Mouse (Mus musculus): Measurements from ENCODE around the gene Myh8. TPM values are rescaled to one million over a fixed set of nuclear protein-coding genes. Genes with fewer than 3 reads are reported as not detected.
A peak's percentile ranks its signal among the peaks of the same experiment; 100 is the strongest.

Myh8 gene
- polyA plus RNA-seq, 1 experiment from 2014 or later = 0.38 TPM

DNA sequence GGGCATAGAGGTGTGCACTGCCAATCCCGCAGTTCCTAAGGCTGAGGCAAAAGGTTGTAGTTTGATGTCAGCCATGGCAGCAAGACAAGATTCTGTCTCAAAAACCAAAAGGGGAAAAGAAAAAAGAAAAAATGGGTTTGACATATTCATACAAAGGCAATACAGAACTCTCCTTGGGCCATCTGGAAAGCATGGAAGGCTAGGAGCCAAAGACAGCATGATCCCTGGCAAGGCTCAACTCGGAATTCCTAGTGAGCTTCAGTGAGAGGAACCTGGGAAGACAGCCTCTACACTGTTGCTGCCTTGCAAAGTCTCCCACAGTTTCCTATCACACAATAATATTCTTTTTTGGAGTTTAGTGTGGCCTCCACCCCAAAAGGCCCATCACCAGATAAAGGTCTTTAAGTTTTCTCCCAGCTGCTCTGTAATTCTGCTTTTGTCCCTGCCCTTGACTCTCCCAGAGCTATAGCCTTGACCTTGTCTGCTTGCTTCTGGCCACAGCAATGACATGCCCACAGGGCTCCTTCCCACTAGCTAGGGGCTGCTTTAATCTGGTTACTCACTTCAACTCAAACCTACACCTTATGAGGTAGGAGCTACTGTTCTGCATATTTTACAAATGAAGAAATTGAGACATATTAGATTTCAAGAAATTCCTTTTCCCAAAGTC is 68.4 kb downstream of the Myh8 start:
- ATAC-seq (replicated peaks; ENCODE audit: low FRiP score, low TSS enrichment, low read depth) (no peak), DNase-seq (ENCODE audit: low spot score) (no peak)
- no peak overlapping the region for H3K27ac ChIP-seq (ENCODE audit: low read depth)
- H3K4me2 ChIP-seq (ENCODE audit: low read length) = no peak overlapping the region
- no peaks in the 10 kb centered on the region for H3K4me1 ChIP-seq (replicated peaks; ENCODE audit: control insufficient read depth, insufficient read depth, low read length)
- no peak overlapping the region for H3K9ac ChIP-seq (ENCODE audit: low read length)
- H3K9me3 ChIP-seq (ENCODE audit: control insufficient read depth, low read length) = no peaks in the 10 kb centered on the region; the same call in 1 of the 2 replicates
- no peak overlapping the region for H3K4me3 ChIP-seq (ENCODE audit: low read depth, low read length)
- no peaks in the 10 kb centered on the region for H3K36me3 ChIP-seq (ENCODE audit: control insufficient read depth, insufficient read depth, low read length)
- no peaks in the 10 kb centered on the region for H3K27me3 ChIP-seq (replicated peaks; ENCODE audit: control insufficient read depth, insufficient read depth, low read length)
- WGBS = 60% methylated on average over 2 of the region's 2 CpGs

DNA sequence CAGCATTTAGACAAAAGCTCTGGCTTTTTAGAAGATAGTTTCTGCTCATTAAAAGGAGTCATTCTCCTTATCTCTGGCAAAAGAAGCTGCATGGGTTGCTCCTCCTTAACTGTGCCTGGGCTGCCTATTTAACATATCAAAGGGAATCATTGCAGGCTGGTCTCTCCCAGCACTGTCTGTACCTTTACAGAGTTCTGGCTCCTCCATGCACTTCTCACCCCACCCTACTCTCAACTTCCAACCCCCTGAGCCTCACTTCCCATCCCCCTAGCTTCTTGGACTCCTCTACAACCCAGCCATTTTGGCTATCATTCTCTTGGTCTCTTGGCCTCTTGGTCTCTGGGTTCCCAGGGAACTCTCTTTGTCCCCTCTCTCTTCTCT is 68.9 kb downstream of the Myh8 start:
- no peak overlapping the region for H3K9ac ChIP-seq (ENCODE audit: low read length)
- H3K4me3 ChIP-seq (ENCODE audit: low read depth, low read length) = no peak overlapping the region
- no peaks in the 10 kb centered on the region for H3K4me1 ChIP-seq (replicated peaks; ENCODE audit: control insufficient read depth, insufficient read depth, low read length)
- H3K27me3 ChIP-seq (replicated peaks; ENCODE audit: control insufficient read depth, insufficient read depth, low read length) = no peaks in the 10 kb centered on the region
- ATAC-seq (replicated peaks; ENCODE audit: low FRiP score, low TSS enrichment, low read depth) (no peak), DNase-seq (ENCODE audit: low spot score) (no peak)
- H3K27ac ChIP-seq (ENCODE audit: low read depth) = no peak overlapping the region
- H3K36me3 ChIP-seq (ENCODE audit: control insufficient read depth, insufficient read depth, low read length) = no peaks in the 10 kb centered on the region
- no peak overlapping the region for H3K4me2 ChIP-seq (ENCODE audit: low read length)
- no peaks in the 10 kb centered on the region for H3K9me3 ChIP-seq (ENCODE audit: control insufficient read depth, low read length)

DNA sequence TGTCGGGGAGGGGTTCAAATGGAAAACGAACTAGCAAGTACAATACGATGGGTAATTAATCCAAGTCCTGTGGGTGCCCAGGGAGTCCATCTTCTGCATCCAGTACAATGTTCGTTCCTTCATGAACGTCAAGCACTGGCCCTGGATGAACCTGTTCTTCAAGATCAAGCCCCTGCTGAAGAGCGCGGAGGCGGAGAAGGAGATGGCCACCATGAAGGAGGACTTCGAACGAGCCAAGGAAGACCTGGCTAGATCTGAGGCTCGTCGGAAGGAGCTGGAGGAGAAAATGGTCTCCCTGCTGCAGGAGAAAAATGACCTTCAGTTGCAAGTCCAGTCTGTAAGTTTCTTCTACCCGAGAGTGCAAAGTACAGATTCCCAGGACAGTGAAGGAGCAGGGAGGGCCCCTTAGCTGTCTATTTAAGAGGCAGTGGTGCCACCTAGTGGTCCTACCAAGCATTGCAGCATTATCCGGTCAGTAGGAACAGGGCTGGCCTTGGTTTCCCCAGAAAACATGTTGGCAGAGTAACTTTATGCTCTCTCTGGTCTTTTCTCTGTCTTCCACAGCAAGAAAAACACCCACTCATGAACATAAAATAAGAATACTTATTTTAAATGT is 73.3 kb downstream of the Myh8 start:
- no peak overlapping the region for H3K27ac ChIP-seq (ENCODE audit: low read depth)
- peak; percentile 91 for DNase-seq (ENCODE audit: low spot score)
- H3K9ac ChIP-seq (ENCODE audit: low read length) = no peak overlapping the region
- H3K4me3 ChIP-seq (ENCODE audit: low read depth, low read length) = no peak overlapping the region
- 50% methylated on average over 14 of the region's 14 CpGs for WGBS
- no peaks in the 10 kb centered on the region for H3K4me1 ChIP-seq (replicated peaks; ENCODE audit: control insufficient read depth, insufficient read depth, low read length)
- ATAC-seq (replicated peaks; ENCODE audit: low FRiP score, low TSS enrichment, low read depth) = peak; percentile 72
- H3K36me3 ChIP-seq (ENCODE audit: control insufficient read depth, insufficient read depth, low read length) = no peaks in the 10 kb centered on the region
- no peaks in the 10 kb centered on the region for H3K9me3 ChIP-seq (ENCODE audit: control insufficient read depth, low read length)
- H3K4me2 ChIP-seq (ENCODE audit: low read length) = peak overlapping the region; percentile 20; the same call in 1 of the 2 replicates
- no peaks in the 10 kb centered on the region for H3K27me3 ChIP-seq (replicated peaks; ENCODE audit: control insufficient read depth, insufficient read depth, low read length)

DNA sequence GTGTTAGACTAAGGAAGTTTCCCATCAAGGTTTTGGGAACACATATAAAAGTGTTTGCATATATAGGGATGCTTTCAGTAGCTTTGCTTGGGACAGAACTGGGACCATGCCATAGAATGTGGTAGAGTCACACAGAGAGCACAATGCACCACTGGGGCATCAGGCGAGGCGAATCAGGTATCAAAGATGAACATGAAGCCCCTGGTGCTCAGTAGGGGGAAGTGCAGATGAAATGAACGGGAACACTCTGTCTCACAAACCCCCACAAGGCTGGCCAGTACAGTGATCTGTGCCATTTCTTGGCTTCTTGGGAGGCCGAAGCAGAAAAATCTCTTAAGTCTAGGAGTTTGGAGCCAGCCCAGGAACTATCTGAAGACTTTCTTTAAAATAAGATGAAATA is 76.1 kb downstream of the Myh8 start:
- no peak overlapping the region for H3K9ac ChIP-seq (ENCODE audit: low read length)
- H3K4me2 ChIP-seq (ENCODE audit: low read length) = no peak overlapping the region
- DNase-seq (ENCODE audit: low spot score) = no peak
- H3K4me3 ChIP-seq (ENCODE audit: low read depth, low read length) = no peak overlapping the region
- no peak for ATAC-seq (replicated peaks; ENCODE audit: low FRiP score, low TSS enrichment, low read depth)
- no peaks in the 10 kb centered on the region for H3K9me3 ChIP-seq (ENCODE audit: control insufficient read depth, low read length)
- no peaks in the 10 kb centered on the region for H3K27me3 ChIP-seq (replicated peaks; ENCODE audit: control insufficient read depth, insufficient read depth, low read length)
- no peak overlapping the region for H3K27ac ChIP-seq (ENCODE audit: low read depth)
- WGBS = 58% methylated on average over 4 of the region's 4 CpGs
- H3K36me3 ChIP-seq (ENCODE audit: control insufficient read depth, insufficient read depth, low read length) = no peaks in the 10 kb centered on the region
- no peaks in the 10 kb centered on the region for H3K4me1 ChIP-seq (replicated peaks; ENCODE audit: control insufficient read depth, insufficient read depth, low read length)

DNA sequence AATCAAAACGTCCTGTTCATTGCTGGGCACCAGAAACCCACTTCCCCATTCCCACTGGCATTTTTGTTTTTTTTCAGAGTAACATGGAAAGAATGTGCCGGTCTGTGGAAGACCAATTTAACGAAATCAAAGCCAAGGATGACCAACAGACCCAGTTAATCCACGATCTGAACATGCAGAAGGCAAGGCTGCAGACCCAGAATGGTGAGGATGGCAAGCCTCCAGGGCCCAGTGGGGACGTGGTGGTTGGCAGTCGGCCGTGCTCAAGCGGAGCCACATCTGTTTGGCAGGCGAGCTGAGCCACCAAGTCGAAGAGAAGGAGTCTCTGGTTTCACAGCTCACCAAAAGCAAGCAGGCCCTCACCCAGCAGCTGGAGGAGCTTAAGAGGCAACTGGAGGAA is 81.1 kb downstream of the Myh8 start:
- no peak overlapping the region for H3K4me3 ChIP-seq (ENCODE audit: low read depth, low read length)
- H3K36me3 ChIP-seq (ENCODE audit: control insufficient read depth, insufficient read depth, low read length) = no peaks in the 10 kb centered on the region
- H3K27me3 ChIP-seq (replicated peaks; ENCODE audit: control insufficient read depth, insufficient read depth, low read length) = no peaks in the 10 kb centered on the region
- H3K4me2 ChIP-seq (ENCODE audit: low read length) = no peak overlapping the region
- ATAC-seq (replicated peaks; ENCODE audit: low FRiP score, low TSS enrichment, low read depth) = no peak
- H3K27ac ChIP-seq (ENCODE audit: low read depth) = no peak overlapping the region
- no peak overlapping the region for H3K9ac ChIP-seq (ENCODE audit: low read length)
- no peaks in the 10 kb centered on the region for H3K9me3 ChIP-seq (ENCODE audit: control insufficient read depth, low read length)
- no peaks in the 10 kb centered on the region for H3K4me1 ChIP-seq (replicated peaks; ENCODE audit: control insufficient read depth, insufficient read depth, low read length)
- 77% methylated on average over 10 of the region's 10 CpGs for WGBS
- DNase-seq (ENCODE audit: low spot score) = no peak

Other genes with a start within 250 kb of the Myh8 start
- 25.3 and 28.2 TPM in 2 replicates for gene Adprm, start 224.5 kb upstream of the Myh8 start, polyA plus RNA-seq (2014; fragmentation: Nextera tagmentation; extraction: Ambion mirVana)
- 18.1 and 20.4 TPM in 2 replicates for gene Sco1, start 224.5 kb upstream of the Myh8 start, polyA plus RNA-seq (2014; fragmentation: Nextera tagmentation; extraction: Ambion mirVana)
- 0.30 and 0.46 TPM in 2 replicates for gene Myh3, start 198.8 kb upstream of the Myh8 start, polyA plus RNA-seq (2014; fragmentation: Nextera tagmentation; extraction: Ambion mirVana)
- gene Myh2, start 106.1 kb upstream of the Myh8 start, polyA plus RNA-seq (2014; fragmentation: Nextera tagmentation; extraction: Ambion mirVana) = 0.05 TPM in 1 of 2 replicates, not detected in the other
- 0.05 TPM in 1 of 2 replicates, not detected in the other for gene Myh1, start 77.1 kb upstream of the Myh8 start, polyA plus RNA-seq (2014; fragmentation: Nextera tagmentation; extraction: Ambion mirVana)
- gene Myh4, start 39.1 kb upstream of the Myh8 start, polyA plus RNA-seq (2014; fragmentation: Nextera tagmentation; extraction: Ambion mirVana) = 0.09 TPM in 1 of 2 replicates, not detected in the other
- not detected in 2 replicates for gene Myh13, start 44.5 kb downstream of the Myh8 start, polyA plus RNA-seq (2014; fragmentation: Nextera tagmentation; extraction: Ambion mirVana)
- gene Gas7, start 178.3 kb downstream of the Myh8 start, polyA plus RNA-seq (2014; fragmentation: Nextera tagmentation; extraction: Ambion mirVana) = 8.6 and 9.1 TPM in 2 replicates